Mouse (Mus musculus): ENCODE results near the gene Lbhd2. TPM values are rescaled to one million over a fixed set of nuclear protein-coding genes. Genes with fewer than 3 reads are reported as not detected.

Gene Lbhd2
- polyA plus RNA-seq, 1 experiment from 2014 or later = 0.26 TPM

GRCm38 (mm10) chr12:111411631-111412355 lies 5.2 kb downstream of the Lbhd2 start:
- ATAC-seq (ENCODE audit: low FRiP score) = no peak
- Histone ChIP-seq H3K36me3 (no peaks in the 10 kb centered on the region), H3K4me2 (no peak overlapping the region), H3K27me3 (peaks cover 46% of the 10 kb centered on the region), H3K9ac (no peak overlapping the region), H3K27ac (no peak overlapping the region), H3K4me1 (replicated peaks) (peaks cover 33% of the 10 kb centered on the region), H3K9me3 (no peaks in the 10 kb centered on the region), H3K4me3 (no peak overlapping the region)
- 76% methylated on average over 8 of the region's 8 CpGs for WGBS

- WGBS = 26% methylated on average over 12 of the region's 12 CpGs
These were observed 6.1 kb downstream of the Lbhd2 start for GRCm38 (mm10) chr12:111412581-111413284.

GRCm38 (mm10) chr12:111413300-111413699 lies 6.7 kb downstream of the Lbhd2 start:
- H3K36me3 ChIP-seq = no peaks in the 10 kb centered on the region
- peaks cover 36% of the 10 kb centered on the region for H3K4me1 ChIP-seq (replicated peaks)
- peak overlapping the region; percentile 34 for H3K4me3 ChIP-seq
- peak overlapping the region; percentile 67 for H3K9ac ChIP-seq
- no peaks in the 10 kb centered on the region for H3K9me3 ChIP-seq
- 0 out of 2 replicates have a peak overlapping the region, but pooled peaks have one; percentile 48 for H3K27ac ChIP-seq
- ATAC-seq (ENCODE audit: low FRiP score) = peak; percentile 76
- WGBS = 2% methylated on average over 21 of the region's 21 CpGs
- peak overlapping the region; percentile 53 for H3K4me2 ChIP-seq
- H3K27me3 ChIP-seq = peaks cover 42% of the 10 kb centered on the region

More at GRCm38 (mm10) chr12:111412581-111413284, 6.1 kb downstream of the Lbhd2 start:
- H3K27me3 ChIP-seq = peaks cover 42% of the 10 kb centered on the region
- ATAC-seq (ENCODE audit: low FRiP score) = no peak
- H3K4me1 ChIP-seq (replicated peaks) = peaks cover 36% of the 10 kb centered on the region
- H3K36me3 ChIP-seq = no peaks in the 10 kb centered on the region
- H3K4me2 ChIP-seq = peak overlapping the region; percentile 53
- peak overlapping the region; percentile 67 for H3K9ac ChIP-seq
- H3K9me3 ChIP-seq = no peaks in the 10 kb centered on the region
- H3K4me3 ChIP-seq = peak overlapping the region; percentile 34
- H3K27ac ChIP-seq = 0 out of 2 replicates have a peak overlapping the region, but pooled peaks have one; percentile 48

GRCm38 (mm10) chr12:111416921-111417779 lies 10.5 kb downstream of the Lbhd2 start, which contains the start of gene Exoc3l4:
Gene Exoc3l4 (plus strand): TSS chr12:111417017.
- H3K27ac ChIP-seq = peak within 1 kb of the TSS; percentile 0; the same call in 1 of the 2 replicates
- ATAC-seq (ENCODE audit: low FRiP score) = peak; percentile 33; the same call in 1 of the 2 replicates
- H3K4me1 ChIP-seq (replicated peaks) = peaks cover 23% of the 10 kb centered on the region
- H3K27me3 ChIP-seq = peaks cover 55% of the 10 kb centered on the region
- peak within 1 kb of the TSS; percentile 44 for H3K4me2 ChIP-seq
- H3K36me3 ChIP-seq = no peaks in the 10 kb centered on the region
- H3K9me3 ChIP-seq = no peaks in the 10 kb centered on the region
- WGBS = 6% methylated on average over 17 of the region's 17 CpGs
- peak within 1 kb of the TSS; percentile 51; the same call in 1 of the 2 replicates for H3K9ac ChIP-seq
- peak within 1 kb of the TSS; percentile 6 for H3K4me3 ChIP-seq

- peaks cover 24% of the 10 kb centered on the region for H3K4me1 ChIP-seq (replicated peaks)
- peaks cover 83% of the 10 kb centered on the region for H3K27me3 ChIP-seq
- H3K9me3 ChIP-seq = no peaks in the 10 kb centered on the region
- WGBS = 81% methylated on average over 5 of the region's 5 CpGs
- no peaks in the 10 kb centered on the region for H3K36me3 ChIP-seq
- H3K4me2 ChIP-seq = no peak overlapping the region
- ATAC-seq (ENCODE audit: low FRiP score) = no peak
- H3K4me3 ChIP-seq = no peak overlapping the region
- H3K9ac ChIP-seq = no peak overlapping the region
- H3K27ac ChIP-seq = no peak overlapping the region
These were observed 13.3 kb downstream of the Lbhd2 start for GRCm38 (mm10) chr12:111419918-111420317.

- Histone ChIP-seq H3K27me3 (peaks cover 93% of the 10 kb centered on the region), H3K36me3 (no peaks in the 10 kb centered on the region), H3K9me3 (no peaks in the 10 kb centered on the region), H3K4me2 (no peak overlapping the region), H3K9ac (no peak overlapping the region), H3K27ac (no peak overlapping the region), H3K4me1 (replicated peaks) (peaks cover 31% of the 10 kb centered on the region), H3K4me3 (no peak overlapping the region)
- WGBS = 58% methylated on average over 7 of the region's 7 CpGs
- no peak for ATAC-seq (ENCODE audit: low FRiP score)
These were observed 14.5 kb downstream of the Lbhd2 start for GRCm38 (mm10) chr12:111420946-111421709.

- no peak overlapping the region for H3K4me2 ChIP-seq
- 46% methylated on average over 5 of the region's 5 CpGs for WGBS
- peaks cover 99% of the 10 kb centered on the region for H3K27me3 ChIP-seq
- no peak overlapping the region for H3K27ac ChIP-seq
- no peak for ATAC-seq (ENCODE audit: low FRiP score)
- H3K9me3 ChIP-seq = no peaks in the 10 kb centered on the region
- no peak overlapping the region for H3K9ac ChIP-seq
- 0 out of 2 replicates have a peak overlapping the region, but pooled peaks have one; percentile 35 for H3K4me3 ChIP-seq
- H3K4me1 ChIP-seq (replicated peaks) = peaks cover 24% of the 10 kb centered on the region
- no peaks in the 10 kb centered on the region for H3K36me3 ChIP-seq
These were observed 16.2 kb downstream of the Lbhd2 start for GRCm38 (mm10) chr12:111422852-111423251.

- 2% methylated on average over 43 of the region's 43 CpGs for WGBS
- Histone ChIP-seq H3K27me3 (peaks cover 100% of the 10 kb centered on the region), H3K4me3 (peak overlapping the region; percentile 35), H3K4me1 (replicated peaks) (peaks cover 32% of the 10 kb centered on the region), H3K27ac (no peak overlapping the region), H3K9ac (peak overlapping the region; percentile 53; the same call in 1 of the 2 replicates), H3K9me3 (no peaks in the 10 kb centered on the region), H3K4me2 (peak overlapping the region; percentile 58), H3K36me3 (no peaks in the 10 kb centered on the region)
- ATAC-seq (ENCODE audit: low FRiP score) = no peak
These were observed 17.0 kb downstream of the Lbhd2 start for GRCm38 (mm10) chr12:111423570-111424129.

GRCm38 (mm10) chr12:111424547-111424946 lies 17.9 kb downstream of the Lbhd2 start:
- no peak overlapping the region for H3K9ac ChIP-seq
- H3K4me1 ChIP-seq (replicated peaks) = peaks cover 41% of the 10 kb centered on the region
- peaks cover 100% of the 10 kb centered on the region for H3K27me3 ChIP-seq
- no peak overlapping the region for H3K27ac ChIP-seq
- no peak overlapping the region for H3K4me2 ChIP-seq
- ATAC-seq (ENCODE audit: low FRiP score) = no peak
- H3K9me3 ChIP-seq = no peaks in the 10 kb centered on the region
- no peak overlapping the region for H3K4me3 ChIP-seq
- no peaks in the 10 kb centered on the region for H3K36me3 ChIP-seq
- 20% methylated on average over 9 of the region's 9 CpGs for WGBS

- H3K4me1 ChIP-seq (replicated peaks) = peaks cover 48% of the 10 kb centered on the region
- H3K4me3 ChIP-seq = peak overlapping the region; percentile 12; the same call in 1 of the 2 replicates
- H3K27ac ChIP-seq = no peak overlapping the region
- no peak for ATAC-seq (ENCODE audit: low FRiP score)
- no peak overlapping the region for H3K4me2 ChIP-seq
- 4% methylated on average over 15 of the region's 15 CpGs for WGBS
- no peaks in the 10 kb centered on the region for H3K9me3 ChIP-seq
- peaks cover 100% of the 10 kb centered on the region for H3K27me3 ChIP-seq
- H3K9ac ChIP-seq = no peak overlapping the region
- H3K36me3 ChIP-seq = no peaks in the 10 kb centered on the region
These were observed 18.6 kb downstream of the Lbhd2 start for GRCm38 (mm10) chr12:111425258-111425657.

Data from hindbrain, embryonic 13.5 days (tissue).